Mouse (Mus musculus) CH12.LX (cell line): ENCODE results near the gene Arhgap45. TPM values are rescaled to one million over a fixed set of nuclear protein-coding genes. Genes with fewer than 3 reads are reported as not detected.

Source experiments
- DNase-seq: peaks from one replicate; pipeline ENCODE4 v3.0.0-alpha.2; 2013; ENCODE audit errors: extremely low read depth
- H3K27ac ChIP-seq: 2 replicates; pipeline ENCODE4 v1.5.1; 2012; ENCODE audit warnings: low read depth, mild to moderate bottlenecking, control low read depth, moderate library complexity; ENCODE audit not compliant: insufficient read depth
- H3K27me3 ChIP-seq: replicated peaks from 2 replicates; pipeline ENCODE3; 2012; ENCODE audit warnings: inconsistent platforms
- H3K36me3 ChIP-seq, 2 experiments: replicated peaks in 1 of 2; 2 replicates each; pipeline versions ENCODE3 to v1.6.1; 2012; ENCODE audit warnings: inconsistent platforms in 1 of 2, low read length in 1 of 2, mild to moderate bottlenecking in 1 of 2, mixed read lengths in 1 of 2, moderate library complexity in 1 of 2; ENCODE audit not compliant: control insufficient read depth in 1 of 2, insufficient read depth in 1 of 2
- H3K4me1 ChIP-seq, 2 experiments: 2 replicates each; pipeline ENCODE4 v1.6.1; 2012; ENCODE audit warnings: inconsistent platforms in 1 of 2, moderate library complexity in 1 of 2; ENCODE audit not compliant: insufficient read depth in 2 of 2, control insufficient read depth in 1 of 2
- H3K4me2 ChIP-seq: 2 replicates; pipeline ENCODE4 v1.6.1; 2012; ENCODE audit warnings: low read depth, mild to moderate bottlenecking, control low read depth; ENCODE audit not compliant: poor library complexity, insufficient read depth, severe bottlenecking
- H3K4me3 ChIP-seq, 3 experiments: fragments of 150-350 bp in 1 of 3; sonication (generic) in 1 of 3; replicated peaks in 1 of 3; 2 replicates each; pipeline versions ENCODE3 to v1.5.1; 2011 to 2012; ENCODE audit warnings: low read depth in 2 of 3, low read length in 2 of 3, mild to moderate bottlenecking in 2 of 3, moderate library complexity in 2 of 3, control low read depth in 1 of 3, improper control_type of control experiment in 1 of 3, inconsistent platforms in 1 of 3, mixed read lengths in 1 of 3; ENCODE audit not compliant: poor library complexity in 1 of 3
- H3K79me2 ChIP-seq: replicated peaks from 2 replicates; pipeline ENCODE4 v1.6.1; 2012; ENCODE audit warnings: mild to moderate bottlenecking, moderate library complexity; ENCODE audit not compliant: control insufficient read depth, poor library complexity, insufficient read depth, severe bottlenecking; ENCODE audit errors: extremely low read depth
- H3K9ac ChIP-seq: 2 replicates; pipeline ENCODE4 v1.6.1; 2012; ENCODE audit warnings: low read depth, mild to moderate bottlenecking, control low read depth, moderate library complexity; ENCODE audit not compliant: insufficient read depth
- H3K9me3 ChIP-seq: replicated peaks from 2 replicates; pipeline ENCODE3; 2012; ENCODE audit warnings: low read length, inconsistent platforms, mixed read lengths
- EP300 ChIP-seq: IDR thresholded peaks from 2 replicates; pipeline ENCODE4 v1.6.1; 2011; ENCODE audit warnings: low read length, improper control_type of control experiment
- ETS1 ChIP-seq: conservative IDR thresholded peaks from 2 replicates; pipeline ENCODE4 v1.6.1; 2012; ENCODE audit warnings: low read depth, mild to moderate bottlenecking, inconsistent platforms, low read length, improper control_type of control experiment, moderate library complexity
- GABPA ChIP-seq: IDR thresholded peaks from 2 replicates; pipeline ENCODE4 v1.6.1; 2012; ENCODE audit warnings: low read depth, low read length, improper control_type of control experiment, inconsistent platforms; ENCODE audit not compliant: insufficient replicate concordance
- IRF4 ChIP-seq: IDR thresholded peaks from 2 replicates; pipeline ENCODE4 v1.6.1; 2014; ENCODE audit warnings: low read depth, mild to moderate bottlenecking, inconsistent platforms, low read length, improper control_type of control experiment
- JUN ChIP-seq: IDR thresholded peaks from 2 replicates; pipeline ENCODE4 v1.6.1; 2011; ENCODE audit warnings: low read depth, mild to moderate bottlenecking, low read length, improper control_type of control experiment, moderate library complexity; ENCODE audit not compliant: insufficient read depth
- JUND ChIP-seq: conservative IDR thresholded peaks from 2 replicates; pipeline ENCODE4 v1.6.1; 2011; ENCODE audit warnings: low read depth, low read length, improper control_type of control experiment
- KAT2A ChIP-seq: IDR thresholded peaks from 2 replicates; pipeline ENCODE4 v1.6.1; 2012; ENCODE audit warnings: low read length, improper control_type of control experiment, inconsistent platforms; ENCODE audit not compliant: insufficient replicate concordance
- MAX ChIP-seq: IDR thresholded peaks from 2 replicates; pipeline ENCODE4 v1.6.1; 2011; ENCODE audit warnings: low read length, improper control_type of control experiment
- MAZ ChIP-seq: IDR thresholded peaks from 2 replicates; pipeline ENCODE4 v1.6.1; 2012; ENCODE audit warnings: low read depth, mild to moderate bottlenecking, inconsistent platforms, low read length, improper control_type of control experiment, moderate library complexity
- MEF2A ChIP-seq: IDR thresholded peaks from 2 replicates; pipeline ENCODE4 v1.6.1; 2014; ENCODE audit warnings: low read depth, mild to moderate bottlenecking, inconsistent platforms, low read length, improper control_type of control experiment, borderline replicate concordance
- MXI1 ChIP-seq: IDR thresholded peaks from 2 replicates; pipeline ENCODE4 v1.6.1; 2011; ENCODE audit warnings: mild to moderate bottlenecking, low read depth, low read length, improper control_type of control experiment
- NELFE ChIP-seq: IDR thresholded peaks from 2 replicates; pipeline ENCODE4 v1.6.1; 2011; ENCODE audit warnings: low read depth, low read length, improper control_type of control experiment
- POLR2AphosphoS2 ChIP-seq: IDR thresholded peaks from 2 replicates; pipeline ENCODE4 v1.6.1; 2011; ENCODE audit warnings: low read depth, low read length, improper control_type of control experiment
- RCOR1 ChIP-seq: conservative IDR thresholded peaks from 2 replicates; pipeline ENCODE4 v1.6.1; 2012; ENCODE audit warnings: low read depth, mild to moderate bottlenecking, inconsistent platforms, low read length, improper control_type of control experiment
- SMC3 ChIP-seq: IDR thresholded peaks from 2 replicates; pipeline ENCODE4 v1.6.1; 2011; ENCODE audit warnings: low read depth, low read length, improper control_type of control experiment
- TBP ChIP-seq: conservative IDR thresholded peaks from 2 replicates; pipeline ENCODE4 v1.6.1; 2011; ENCODE audit warnings: low read depth, low read length, improper control_type of control experiment
- USF1 ChIP-seq: IDR thresholded peaks from 2 replicates; pipeline ENCODE4 v1.6.1; 2014; ENCODE audit warnings: low read depth, mild to moderate bottlenecking, inconsistent platforms, low read length, improper control_type of control experiment
- ZKSCAN1 ChIP-seq: IDR thresholded peaks from 2 replicates; pipeline ENCODE4 v1.6.1; 2012; ENCODE audit warnings: low read depth, inconsistent platforms, low read length, improper control_type of control experiment, borderline replicate concordance
- ZNF384 ChIP-seq: IDR thresholded peaks from 2 replicates; pipeline ENCODE4 v1.6.1; 2012; ENCODE audit warnings: low read depth, low read length, improper control_type of control experiment, inconsistent platforms
- dilution Hi-C: fragments of 300-500 bp; cut with MboI; formaldehyde crosslinking; loops from 2 replicates; pipeline ENCODE4 v1.14.3; 2020; ENCODE audit warnings: low sequenced_read_pairs; ENCODE audit not compliant: extremely low pct_unique_long_range_greater_than_20kb, extremely low pct_ligation_motif_present
- in situ Hi-C: fragments of 300-500 bp; cut with MboI; formaldehyde crosslinking; loops from 3 replicates; pipeline ENCODE4 v1.14.3; 2019; ENCODE audit warnings: low sequenced_read_pairs, low pct_ligation_motif_present, low pct_unique_long_range_greater_than_20kb, mixed read lengths
- polyA plus RNA-seq: library from polyadenylated mRNA; unstranded; fragments of >175 nt; gene quantifications from 2 replicates; pipeline ENCODE4 v1.2.1, GENCODE M21; 2012; ENCODE audit warnings: low read depth; ENCODE audit not compliant: insufficient read length
- total RNA-seq, 2 experiments: library from RNA; depleted of rRNA; stranded (reverse); fragments of 300-350 nt in 1 of 2; fragments of >200 nt in 1 of 2; gene quantifications; 2 replicates each; pipeline ENCODE4 v1.2.3; 2012 to 2014

Gene Arhgap45
- total and polyA plus RNA-seq, 3 experiments: 10.3 to 25.9 (median 20.2) TPM

- peaks cover 48 to 72% of the 10 kb centered on the region in 2 experiments for H3K36me3 ChIP-seq
- dilution Hi-C loops: no loop called here
- TF ChIP-seq POLR2AphosphoS2 (no peak), TBP (no peak), ZKSCAN1 (no peak), JUND (no peak), SMC3 (no peak), ZNF384 (no peak), GABPA (no peak)
- no peaks in the 10 kb centered on the region for H3K79me2 ChIP-seq
- peaks cover 24 to 41% of the 10 kb centered on the region in 2 experiments for H3K4me1 ChIP-seq
- no peak overlapping the region for H3K9ac ChIP-seq
- in situ Hi-C loops: no loop called here
- no peak overlapping the region for H3K4me3 ChIP-seq
- no peak overlapping the region for H3K4me2 ChIP-seq
- no peak for DNase-seq
- no peaks in the 10 kb centered on the region for H3K27me3 ChIP-seq
- H3K27ac ChIP-seq: no peak overlapping the region
- H3K9me3 ChIP-seq: no peaks in the 10 kb centered on the region
Measured at GRCm38 (mm10) chr10:80070837-80071515, 54.5 kb downstream of the Arhgap45 start.

GRCm38 (mm10) chr10:80071516-80071900 is 55.1 kb downstream of the Arhgap45 start:
- in situ Hi-C loops: no loop called here

More at GRCm38 (mm10) chr10:80071516-80071900, 55.1 kb downstream of the Arhgap45 start:
- Histone ChIP-seq H3K27me3 (no peaks in the 10 kb centered on the region), H3K4me3 (no peak overlapping the region), H3K36me3 (peaks cover 45 to 70% of the 10 kb centered on the region in 2 experiments), H3K4me1 (peaks cover 29 to 47% of the 10 kb centered on the region in 2 experiments), H3K79me2 (no peaks in the 10 kb centered on the region), H3K27ac (no peak overlapping the region), H3K9ac (no peak overlapping the region), H3K9me3 (no peaks in the 10 kb centered on the region), H3K4me2 (no peak overlapping the region)
- dilution Hi-C loops: no loop called here
- TF ChIP-seq USF1 (no peak), MXI1 (no peak), IRF4 (no peak), ETS1 (no peak), RCOR1 (no peak), MAX (no peak), EP300 (no peak), MAZ (no peak), POLR2AphosphoS2 (no peak), JUN (no peak), ZNF384 (no peak), KAT2A (no peak), MEF2A (no peak), NELFE (no peak)
- DNase-seq: no peak
